Mouse (Mus musculus) left cerebral cortex, adult 2 months (tissue): ENCODE measurements around the gene Slc7a1. TPM values are rescaled to one million over a fixed set of nuclear protein-coding genes. Genes with fewer than 3 reads are reported as not detected.

ENCODE experiments used
- DNase-seq, 2 experiments: peaks; one replicate each; pipeline ENCODE4 v3.0.0; 2021 to 2022; ENCODE audit warnings: low spot score in 2 of 2, mixed read lengths in 1 of 2; ENCODE audit errors: extremely low spot score in 1 of 2
- H3K27ac ChIP-seq: fragments of 200-600 bp; 2 replicates; pipeline ENCODE4 v1.8.1; 2022
- H3K4me3 ChIP-seq: fragments of 200-600 bp; 2 replicates; pipeline ENCODE4 v1.8.1; 2022
- CTCF ChIP-seq: fragments of 200-600 bp; IDR thresholded peaks from 2 replicates; pipeline ENCODE4 v1.8.1; 2022; ENCODE audit warnings: antibody characterized with exemption, mild to moderate bottlenecking, moderate library complexity
- intact Hi-C: fragments of 180-260 bp; cut with DNase I; formaldehyde crosslinking; loops from one replicate; pipeline ENCODE4 v1.15.1; 2025
- total RNA-seq, 2 experiments: library from RNA; stranded (reverse); gene quantifications; 2 replicates each; pipeline ENCODE4 v1.2.3; 2021

Gene Slc7a1
- total RNA-seq, 2 experiments from 2014 or later: 27.3 to 28.7 TPM

- no peak overlapping the region for H3K4me3 ChIP-seq
- DNase-seq: no peak
- peak; percentile 4; the same call in 1 of the 2 replicates for TF ChIP-seq CTCF
- intact Hi-C loops: no loop called here
- H3K27ac ChIP-seq: no peak overlapping the region
Observed at GRCm38 (mm10) chr5:148292862-148293261, 106.8 kb downstream of the Slc7a1 start.

- TF ChIP-seq CTCF: no peak
- DNase-seq: no peak
- Histone ChIP-seq H3K4me3 (no peak overlapping the region), H3K27ac (no peak overlapping the region)
- intact Hi-C loops: no loop called here
Observed at GRCm38 (mm10) chr5:148289951-148290350, 109.8 kb downstream of the Slc7a1 start.

- Histone ChIP-seq H3K4me3 (no peak overlapping the region), H3K27ac (no peak overlapping the region)
- TF ChIP-seq CTCF: no peak
- intact Hi-C loops: no loop called here
- DNase-seq: no peak
Observed at GRCm38 (mm10) chr5:148288804-148289203, 110.9 kb downstream of the Slc7a1 start.

- no peak for TF ChIP-seq CTCF
- intact Hi-C loops: no loop called here
- H3K4me3 ChIP-seq: no peak overlapping the region
- no peak overlapping the region for H3K27ac ChIP-seq
- DNase-seq: no peak
Observed at GRCm38 (mm10) chr5:148287529-148287928, 112.2 kb downstream of the Slc7a1 start.

- H3K27ac ChIP-seq: no peak overlapping the region
- intact Hi-C loops: no loop called here
- no peak overlapping the region for H3K4me3 ChIP-seq
- no peak for DNase-seq
- no peak for TF ChIP-seq CTCF
Observed at GRCm38 (mm10) chr5:148283584-148283983, 116.1 kb downstream of the Slc7a1 start.

GRCm38 (mm10) chr5:148283177-148283576 is 116.5 kb downstream of the Slc7a1 start:
- intact Hi-C loops: no loop called here
- H3K4me3 ChIP-seq: no peak overlapping the region
- H3K27ac ChIP-seq: peak overlapping the region; percentile 50; the same call in 1 of the 2 replicates
- TF ChIP-seq CTCF: no peak
- DNase-seq: no peak

- peak overlapping the region; percentile 50; the same call in 1 of the 2 replicates for H3K27ac ChIP-seq
- no peak overlapping the region for H3K4me3 ChIP-seq
- intact Hi-C loops: no loop called here
- TF ChIP-seq CTCF: no peak
- DNase-seq: peak in 1 of 2 experiments; percentile 34
Observed at GRCm38 (mm10) chr5:148282631-148283030, 117.1 kb downstream of the Slc7a1 start.

GRCm38 (mm10) chr5:148282093-148282492 is 117.6 kb downstream of the Slc7a1 start:
- DNase-seq: no peak
- Histone ChIP-seq H3K4me3 (no peak overlapping the region), H3K27ac (peak overlapping the region; percentile 40)
- no peak for TF ChIP-seq CTCF
- intact Hi-C loops: no loop called here

GRCm38 (mm10) chr5:148280321-148280720 is 119.4 kb downstream of the Slc7a1 start:
- DNase-seq: no peak
- intact Hi-C loops: no loop called here
- no peak overlapping the region; the same call in 1 of the 2 replicates for H3K27ac ChIP-seq
- no peak for TF ChIP-seq CTCF
- no peak overlapping the region for H3K4me3 ChIP-seq

- intact Hi-C loops: no loop called here
- H3K4me3 ChIP-seq: no peak overlapping the region
- no peak for TF ChIP-seq CTCF
- DNase-seq: no peak
- no peak overlapping the region for H3K27ac ChIP-seq
Observed at GRCm38 (mm10) chr5:148278233-148278632, 121.5 kb downstream of the Slc7a1 start.

Other genes with a start within 250 kb of the Slc7a1 start
- 100 to 1,000 TPM; 234 to 252 TPM for gene Ubl3, start 152.9 kb upstream of the Slc7a1 start, total RNA-seq